Mouse (Mus musculus): ENCODE data around the gene Papss1. TPM values are rescaled to one million over a fixed set of nuclear protein-coding genes. Genes with fewer than 3 reads are reported as not detected.

The Papss1 gene
- polyA plus RNA-seq, 1 experiment from 2014 or later, result 152 TPM

DNA sequence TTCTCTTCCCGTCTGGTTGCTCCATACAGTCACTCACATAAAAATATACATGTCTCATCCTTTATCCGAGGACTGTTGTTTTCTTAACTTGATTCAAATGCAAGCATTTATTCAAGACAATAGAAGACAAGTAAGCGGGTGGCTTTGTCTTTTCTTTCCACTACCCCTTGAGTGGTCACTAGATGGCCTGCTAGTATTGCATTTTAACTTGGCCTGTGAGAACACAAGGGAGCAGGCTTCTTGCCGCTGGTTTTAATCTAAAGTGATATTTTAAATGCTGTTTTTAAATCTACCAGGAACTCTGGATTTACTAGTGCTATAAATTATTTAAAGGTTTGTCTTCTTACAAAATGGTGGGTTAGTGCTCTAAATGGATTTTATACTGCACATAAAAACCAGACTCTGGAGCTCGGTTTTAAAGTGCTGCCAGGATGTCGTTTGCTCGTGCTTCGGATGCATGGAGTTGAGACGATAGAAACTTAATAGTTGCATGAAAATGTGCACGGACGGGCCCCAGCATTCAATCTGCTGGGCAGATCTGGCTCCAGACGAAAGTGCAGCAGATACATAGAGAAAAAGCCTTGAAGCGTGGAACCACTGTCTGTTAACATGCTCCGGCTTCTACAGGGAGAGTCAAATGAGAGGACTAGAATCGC lies 28.7 kb downstream of the Papss1 start:
- Histone ChIP-seq H3K4me3 (no peak overlapping the region), H3K4me2 (replicated peaks) (peak overlapping the region; percentile 17; the same call in 1 of the 2 replicates), H3K27me3 (no peaks in the 10 kb centered on the region), H3K27ac (peak overlapping the region; percentile 16; the same call in 1 of the 2 replicates), H3K36me3 (peaks cover 54% of the 10 kb centered on the region), H3K4me1 (peaks cover 18% of the 10 kb centered on the region), H3K9me3 (no peaks in the 10 kb centered on the region), H3K9ac (no peak overlapping the region)
- ATAC-seq (ENCODE audit: low FRiP score, low read depth), result peak; percentile 83
- WGBS, result 30% methylated on average over 15 of the region's 15 CpGs

DNA sequence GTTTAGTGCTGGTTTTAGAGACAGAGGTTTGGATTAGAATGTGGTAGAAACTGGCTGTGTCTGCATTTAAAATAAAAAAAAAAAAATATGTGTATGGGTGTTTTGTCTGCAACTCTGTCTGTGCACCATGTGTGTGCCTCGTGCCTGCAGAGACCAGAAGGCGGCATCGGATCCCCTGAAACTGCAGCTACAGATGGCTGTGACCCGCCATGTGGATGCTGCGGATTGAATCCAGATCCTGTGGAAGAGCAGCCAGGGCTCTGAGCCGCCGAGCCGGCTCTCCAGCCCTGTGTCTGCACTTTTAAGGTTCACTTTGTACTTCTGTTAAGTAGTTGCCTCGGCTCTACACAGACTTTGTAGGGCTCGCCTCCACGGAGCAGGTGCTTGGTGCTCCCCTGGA lies 29.8 kb downstream of the Papss1 start:
- Histone ChIP-seq H3K36me3 (peaks cover 44% of the 10 kb centered on the region), H3K4me1 (peaks cover 18% of the 10 kb centered on the region), H3K9ac (no peak overlapping the region), H3K27ac (0 out of 2 replicates have a peak overlapping the region, but pooled peaks have one; percentile 16), H3K27me3 (no peaks in the 10 kb centered on the region), H3K4me2 (replicated peaks) (no peak overlapping the region), H3K4me3 (no peak overlapping the region), H3K9me3 (no peaks in the 10 kb centered on the region)
- 72% methylated on average over 11 of the region's 11 CpGs for WGBS
- ATAC-seq (ENCODE audit: low FRiP score, low read depth), result no peak

DNA sequence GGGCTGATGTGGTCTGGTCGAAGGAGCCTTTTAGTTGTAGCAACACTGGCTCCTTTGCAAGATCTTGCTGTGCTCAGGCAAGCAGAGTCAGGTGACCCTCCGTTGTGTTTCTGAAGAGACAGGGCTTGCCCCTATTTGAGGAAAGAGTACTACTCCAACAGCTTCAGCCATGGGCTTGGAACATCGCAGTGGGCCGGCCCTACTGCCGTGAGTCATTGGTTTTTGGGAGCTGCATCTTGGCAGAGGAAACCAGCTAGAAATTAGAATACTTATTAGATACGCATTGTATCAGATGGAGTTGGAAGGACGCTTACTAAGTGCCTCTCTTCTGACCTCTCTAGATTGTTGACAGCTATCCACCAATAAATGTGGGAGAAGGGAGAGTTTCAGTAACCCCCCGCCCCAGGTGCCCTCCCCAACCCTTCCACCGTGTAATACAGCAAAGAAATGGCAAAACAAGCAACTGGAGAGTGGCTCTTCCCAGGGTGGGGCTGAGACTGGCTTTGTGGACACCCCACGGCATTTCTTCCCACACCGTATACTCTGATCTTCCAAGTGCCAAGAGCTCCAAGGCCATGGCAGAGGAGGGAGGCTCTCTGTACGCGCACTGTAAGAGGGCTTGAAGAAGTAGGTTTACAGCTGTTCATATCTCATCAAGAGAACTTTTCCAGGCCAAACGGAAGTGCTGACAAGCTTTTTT lies 31.1 kb downstream of the Papss1 start:
- no peak for ATAC-seq (ENCODE audit: low FRiP score, low read depth)
- H3K36me3 ChIP-seq, result peaks cover 39% of the 10 kb centered on the region
- H3K9me3 ChIP-seq, result no peaks in the 10 kb centered on the region
- no peaks in the 10 kb centered on the region for H3K27me3 ChIP-seq
- H3K27ac ChIP-seq, result no peak overlapping the region
- H3K4me1 ChIP-seq, result peaks cover 18% of the 10 kb centered on the region
- H3K4me3 ChIP-seq, result no peak overlapping the region
- no peak overlapping the region for H3K9ac ChIP-seq
- WGBS, result 91% methylated on average over 14 of the region's 14 CpGs
- H3K4me2 ChIP-seq (replicated peaks), result no peak overlapping the region

DNA sequence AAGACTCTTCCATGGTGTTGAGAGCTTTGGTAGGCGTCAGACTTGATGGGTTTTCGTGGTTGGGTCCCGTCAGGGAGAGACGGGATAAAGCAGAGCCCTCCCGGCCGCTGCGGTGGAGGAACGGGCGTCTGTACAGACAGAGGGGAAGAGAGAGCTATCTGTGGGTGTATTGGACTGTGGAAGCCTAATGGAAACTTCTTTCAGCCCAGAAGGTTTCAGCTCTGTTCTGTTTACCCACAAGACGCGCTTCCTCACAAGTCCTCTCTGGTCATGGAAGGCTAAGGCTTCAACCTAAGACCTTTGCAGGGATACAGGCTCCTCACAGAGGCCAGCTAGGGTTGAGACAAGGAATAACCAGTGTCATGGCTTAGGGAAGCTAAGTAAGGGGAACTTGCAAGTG lies 36.2 kb downstream of the Papss1 start:
- no peaks in the 10 kb centered on the region for H3K27me3 ChIP-seq
- H3K9me3 ChIP-seq, result no peaks in the 10 kb centered on the region
- peaks cover 11% of the 10 kb centered on the region for H3K4me1 ChIP-seq
- no peak overlapping the region for H3K27ac ChIP-seq
- H3K4me3 ChIP-seq, result no peak overlapping the region
- no peak for ATAC-seq (ENCODE audit: low FRiP score, low read depth)
- no peak overlapping the region for H3K9ac ChIP-seq
- no peak overlapping the region for H3K4me2 ChIP-seq (replicated peaks)
- 92% methylated on average over 11 of the region's 11 CpGs for WGBS
- peaks cover 44% of the 10 kb centered on the region for H3K36me3 ChIP-seq

DNA sequence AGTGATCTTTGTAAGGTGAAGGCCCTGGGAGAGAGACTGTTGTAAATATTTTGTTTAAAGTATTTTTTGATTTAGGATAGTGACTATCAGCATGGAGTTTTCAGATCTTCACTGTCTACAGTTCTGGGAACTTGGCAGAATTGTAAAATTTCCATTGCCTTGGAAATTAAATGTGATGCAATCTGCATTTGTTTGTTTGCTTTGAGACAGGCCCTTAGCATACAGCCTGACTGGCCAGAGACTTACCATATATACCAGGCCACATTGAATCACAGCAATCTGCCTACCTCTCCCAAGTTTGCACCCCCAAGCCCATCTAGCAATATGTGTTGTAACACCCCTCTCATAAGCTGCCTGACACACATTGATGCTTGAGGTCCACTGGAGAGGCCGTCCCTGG lies 36.8 kb downstream of the Papss1 start:
- 90% methylated on average over 1 of the region's 1 CpGs for WGBS
- Histone ChIP-seq H3K4me2 (replicated peaks) (no peak overlapping the region), H3K27me3 (no peaks in the 10 kb centered on the region), H3K4me3 (no peak overlapping the region), H3K9ac (no peak overlapping the region), H3K4me1 (peaks cover 8% of the 10 kb centered on the region), H3K27ac (no peak overlapping the region), H3K9me3 (no peaks in the 10 kb centered on the region), H3K36me3 (peaks cover 50% of the 10 kb centered on the region)
- no peak for ATAC-seq (ENCODE audit: low FRiP score, low read depth)

DNA sequence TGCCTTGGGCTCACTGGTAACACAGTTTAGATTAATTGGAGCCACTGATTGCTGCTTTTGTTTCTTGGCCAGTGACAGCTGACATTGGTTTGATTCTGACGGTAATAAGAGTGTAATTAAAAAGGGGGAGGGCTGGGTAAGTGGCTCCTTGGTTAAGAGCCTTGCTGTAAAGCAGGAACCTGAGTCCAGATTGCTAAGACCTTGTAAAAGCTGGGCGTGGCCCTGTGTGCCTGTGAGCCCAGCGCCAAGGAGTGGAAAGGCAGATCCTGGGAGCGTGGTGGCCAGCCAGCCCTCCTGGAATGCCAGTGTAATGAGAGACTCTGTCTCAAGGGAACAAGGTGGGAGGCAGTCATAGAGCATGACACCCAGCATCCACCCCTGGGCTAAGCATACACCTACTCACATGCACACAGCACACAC lies 38.4 kb downstream of the Papss1 start:
- Histone ChIP-seq H3K4me3 (no peak overlapping the region), H3K27me3 (no peaks in the 10 kb centered on the region), H3K9me3 (no peaks in the 10 kb centered on the region), H3K4me1 (peaks cover 4% of the 10 kb centered on the region), H3K9ac (no peak overlapping the region), H3K36me3 (peaks cover 64% of the 10 kb centered on the region), H3K4me2 (replicated peaks) (no peak overlapping the region), H3K27ac (no peak overlapping the region)
- 27% methylated on average over 4 of the region's 4 CpGs for WGBS
- ATAC-seq (ENCODE audit: low FRiP score, low read depth), result peak; percentile 32; the same call in 1 of the 2 replicates

DNA sequence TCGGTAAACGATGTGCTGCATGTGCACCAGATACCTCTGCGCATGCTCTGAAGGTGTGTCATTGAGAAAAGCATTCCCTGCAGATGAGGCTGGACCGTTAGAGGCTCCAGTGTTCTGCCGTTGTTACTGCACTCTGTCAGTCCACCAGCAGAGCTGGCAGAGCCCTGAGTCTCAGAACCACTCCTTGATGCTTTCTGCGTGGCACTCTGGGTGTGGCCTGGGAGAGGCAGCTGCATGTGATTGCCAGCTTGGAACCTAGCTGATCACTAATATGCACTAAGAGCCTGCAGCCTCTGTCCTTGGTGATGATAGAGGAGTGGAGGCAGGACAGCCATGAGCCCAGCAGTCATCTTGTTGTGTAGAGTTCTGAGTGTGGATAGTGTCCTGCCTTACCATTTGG lies 43.5 kb downstream of the Papss1 start:
- ATAC-seq (ENCODE audit: low FRiP score, low read depth), result no peak
- H3K36me3 ChIP-seq, result peaks cover 81% of the 10 kb centered on the region
- no peaks in the 10 kb centered on the region for H3K9me3 ChIP-seq
- no peak overlapping the region for H3K9ac ChIP-seq
- H3K27me3 ChIP-seq, result no peaks in the 10 kb centered on the region
- H3K4me1 ChIP-seq, result peaks cover 4% of the 10 kb centered on the region
- WGBS, result 88% methylated on average over 6 of the region's 6 CpGs
- no peak overlapping the region for H3K4me2 ChIP-seq (replicated peaks)
- H3K4me3 ChIP-seq, result no peak overlapping the region
- no peak overlapping the region for H3K27ac ChIP-seq

DNA sequence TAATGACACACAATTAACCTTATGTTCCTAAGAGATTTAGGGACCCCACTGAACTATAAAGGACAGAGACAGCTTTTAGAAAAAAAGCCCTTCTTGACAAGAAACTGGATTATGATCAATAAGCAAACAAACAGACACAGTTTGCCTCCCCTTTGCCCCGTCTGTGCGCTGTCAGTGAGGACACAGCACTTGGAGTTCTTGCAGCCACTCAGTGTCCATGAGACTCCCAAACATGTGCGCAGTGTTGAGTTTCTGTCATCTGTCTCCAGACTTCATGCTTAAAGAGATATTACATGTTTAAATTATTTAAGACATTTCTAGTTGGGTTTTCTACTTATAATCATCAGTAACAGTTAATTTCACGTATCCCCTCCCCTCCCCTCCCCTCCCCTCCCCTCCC lies 45.1 kb downstream of the Papss1 start:
- Histone ChIP-seq H3K27ac (no peak overlapping the region), H3K4me2 (replicated peaks) (no peak overlapping the region), H3K9me3 (no peaks in the 10 kb centered on the region), H3K4me3 (no peak overlapping the region), H3K27me3 (no peaks in the 10 kb centered on the region), H3K4me1 (peaks cover 15% of the 10 kb centered on the region), H3K9ac (no peak overlapping the region), H3K36me3 (peaks cover 86% of the 10 kb centered on the region)
- ATAC-seq (ENCODE audit: low FRiP score, low read depth), result no peak
- 87% methylated on average over 4 of the region's 4 CpGs for WGBS

DNA sequence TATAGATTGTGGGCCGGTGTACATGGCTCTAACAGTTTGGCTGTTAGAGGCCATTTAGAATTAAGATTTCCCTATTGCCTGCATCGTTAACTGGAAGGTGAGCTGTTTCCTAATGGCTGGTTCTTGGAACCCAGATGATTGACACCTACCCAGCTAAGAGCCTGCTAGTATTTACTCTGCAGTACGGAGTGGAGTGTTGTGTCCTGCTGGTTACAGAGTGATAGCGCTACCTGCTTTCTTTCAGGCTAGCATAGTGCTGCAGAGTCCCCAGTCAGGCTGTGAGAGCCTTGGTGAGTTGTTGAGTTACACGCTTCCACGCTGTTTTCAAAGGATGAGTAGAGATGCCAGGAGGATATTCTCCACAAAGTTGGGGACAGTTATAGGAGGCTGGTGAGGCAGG lies 46.0 kb downstream of the Papss1 start:
- Histone ChIP-seq H3K4me2 (replicated peaks) (no peak overlapping the region), H3K4me3 (no peak overlapping the region), H3K27ac (no peak overlapping the region), H3K27me3 (no peaks in the 10 kb centered on the region), H3K36me3 (peaks cover 91% of the 10 kb centered on the region), H3K9ac (no peak overlapping the region), H3K9me3 (no peaks in the 10 kb centered on the region), H3K4me1 (peaks cover 15% of the 10 kb centered on the region)
- WGBS, result 61% methylated on average over 6 of the region's 6 CpGs
- ATAC-seq (ENCODE audit: low FRiP score, low read depth), result no peak

DNA sequence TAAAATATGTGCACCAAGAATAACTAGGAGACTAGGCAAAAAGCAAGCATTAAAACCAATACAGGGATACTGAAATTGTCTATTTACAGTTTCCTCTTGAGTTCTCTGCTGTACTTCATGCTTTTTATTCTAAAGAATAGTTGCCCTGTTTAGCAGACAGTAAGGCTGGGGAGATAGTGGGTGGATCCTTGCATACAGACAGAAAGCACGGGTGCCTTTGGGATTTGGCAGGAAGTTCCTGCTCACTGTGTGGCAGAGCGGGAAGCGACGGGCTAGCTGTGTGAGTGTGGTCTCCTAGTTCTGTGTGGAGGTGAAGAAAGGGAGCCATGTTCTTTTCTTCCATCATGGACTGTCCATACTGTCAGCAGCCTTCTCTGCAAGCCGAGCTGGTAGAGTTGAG lies 48.3 kb downstream of the Papss1 start:
- WGBS, result 73% methylated on average over 5 of the region's 5 CpGs
- H3K4me1 ChIP-seq, result peaks cover 15% of the 10 kb centered on the region
- H3K4me3 ChIP-seq, result no peak overlapping the region
- no peak overlapping the region for H3K9ac ChIP-seq
- no peaks in the 10 kb centered on the region for H3K27me3 ChIP-seq
- H3K36me3 ChIP-seq, result peaks cover 84% of the 10 kb centered on the region
- no peak for ATAC-seq (ENCODE audit: low FRiP score, low read depth)
- H3K4me2 ChIP-seq (replicated peaks), result no peak overlapping the region
- no peaks in the 10 kb centered on the region for H3K9me3 ChIP-seq
- H3K27ac ChIP-seq, result no peak overlapping the region

DNA sequence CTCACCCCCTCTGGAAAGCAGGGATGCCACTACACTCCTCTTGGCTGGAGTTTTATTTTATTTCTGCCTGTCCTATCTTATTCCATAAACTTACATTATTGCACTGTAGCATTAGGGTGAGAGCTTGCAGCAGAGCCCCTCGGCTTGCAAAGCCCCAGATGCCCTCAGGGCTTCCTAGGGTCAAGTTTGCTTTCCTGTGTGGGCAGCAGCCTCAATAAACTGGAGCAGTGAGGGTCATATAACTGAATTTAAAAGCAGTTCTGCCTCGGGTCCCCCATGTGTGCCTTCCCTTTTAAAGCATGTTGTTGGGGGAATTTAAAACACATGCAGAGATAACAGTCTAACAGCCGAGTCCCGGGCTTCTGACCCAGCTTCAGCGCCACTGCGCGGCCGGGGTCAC lies 49.5 kb downstream of the Papss1 start:
- no peak for ATAC-seq (ENCODE audit: low FRiP score, low read depth)
- no peak overlapping the region for H3K4me3 ChIP-seq
- H3K27ac ChIP-seq, result no peak overlapping the region
- WGBS, result 18% methylated on average over 8 of the region's 8 CpGs
- H3K9me3 ChIP-seq, result no peaks in the 10 kb centered on the region
- no peaks in the 10 kb centered on the region for H3K27me3 ChIP-seq
- 0 out of 2 replicates have a peak overlapping the region, but pooled peaks have one; percentile 2 for H3K9ac ChIP-seq
- peaks cover 86% of the 10 kb centered on the region for H3K36me3 ChIP-seq
- H3K4me1 ChIP-seq, result peaks cover 15% of the 10 kb centered on the region
- H3K4me2 ChIP-seq (replicated peaks), result no peak overlapping the region

DNA sequence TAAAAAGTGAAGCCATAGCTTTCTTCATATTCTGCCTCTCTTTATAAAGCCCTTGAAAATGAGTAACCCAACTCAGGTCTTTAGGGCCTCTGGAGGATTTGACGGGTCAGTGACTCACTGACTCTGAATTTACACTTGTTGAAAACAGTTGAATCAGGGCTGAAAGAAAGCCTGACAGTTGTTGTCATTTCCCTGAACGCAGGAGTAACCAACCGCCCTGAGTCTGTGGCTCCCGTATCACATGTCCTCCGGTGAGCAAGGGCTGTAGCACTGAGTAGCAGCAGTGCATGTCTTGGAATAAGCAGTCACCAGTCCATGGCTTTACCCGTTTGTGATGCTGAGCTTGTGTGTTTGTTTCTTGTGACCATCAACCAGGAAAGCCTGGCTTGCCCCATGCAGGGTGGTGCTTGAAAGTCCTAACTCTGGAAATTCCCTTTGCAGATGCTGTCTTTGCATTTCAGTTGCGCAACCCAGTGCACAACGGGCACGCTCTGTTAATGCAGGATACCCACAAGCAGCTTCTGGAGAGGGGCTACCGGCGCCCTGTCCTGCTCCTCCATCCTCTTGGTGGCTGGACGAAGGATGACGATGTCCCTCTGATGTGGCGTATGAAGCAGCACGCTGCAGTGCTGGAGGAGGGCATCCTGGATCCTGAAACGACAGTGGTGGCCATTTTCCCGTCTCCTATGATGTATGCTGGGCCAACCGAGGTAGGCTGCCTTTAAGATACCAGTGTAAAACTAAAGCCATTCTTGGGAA lies 54.2 kb downstream of the Papss1 start:
- Histone ChIP-seq H3K4me3 (no peak overlapping the region), H3K4me1 (peaks cover 6% of the 10 kb centered on the region), H3K27ac (no peak overlapping the region), H3K36me3 (peaks cover 62% of the 10 kb centered on the region), H3K27me3 (no peaks in the 10 kb centered on the region), H3K4me2 (replicated peaks) (no peak overlapping the region), H3K9me3 (no peaks in the 10 kb centered on the region), H3K9ac (no peak overlapping the region)
- ATAC-seq (ENCODE audit: low FRiP score, low read depth), result no peak
- WGBS, result 93% methylated on average over 18 of the region's 18 CpGs
